Mouse (Mus musculus): ENCODE measurements around the gene Sema6d. TPM values are rescaled to one million over a fixed set of nuclear protein-coding genes. Genes with fewer than 3 reads are reported as not detected.
A peak's percentile ranks its signal among the peaks of the same experiment; 100 is the strongest.

Sema6d gene
- total RNA-seq, 2 experiments from 2014 or later: 5.7 to 10.4 TPM

GRCm38 (mm10) chr2:124612727-124613510 is 523.1 kb downstream of the Sema6d start:
- H3K4me3 ChIP-seq: peak overlapping the region; percentile 96
- intact Hi-C loops (cut with DNase I): loop anchor here (5.0 kb wide), 2 partner anchors 44 to 159 kb away; no protein-coding TSS in a partner anchor
- DNase-seq: no peak
- peak overlapping the region; percentile 98 for H3K27ac ChIP-seq
- no peak for TF ChIP-seq CTCF (IDR thresholded peaks at IDR 0.05)

DNA sequence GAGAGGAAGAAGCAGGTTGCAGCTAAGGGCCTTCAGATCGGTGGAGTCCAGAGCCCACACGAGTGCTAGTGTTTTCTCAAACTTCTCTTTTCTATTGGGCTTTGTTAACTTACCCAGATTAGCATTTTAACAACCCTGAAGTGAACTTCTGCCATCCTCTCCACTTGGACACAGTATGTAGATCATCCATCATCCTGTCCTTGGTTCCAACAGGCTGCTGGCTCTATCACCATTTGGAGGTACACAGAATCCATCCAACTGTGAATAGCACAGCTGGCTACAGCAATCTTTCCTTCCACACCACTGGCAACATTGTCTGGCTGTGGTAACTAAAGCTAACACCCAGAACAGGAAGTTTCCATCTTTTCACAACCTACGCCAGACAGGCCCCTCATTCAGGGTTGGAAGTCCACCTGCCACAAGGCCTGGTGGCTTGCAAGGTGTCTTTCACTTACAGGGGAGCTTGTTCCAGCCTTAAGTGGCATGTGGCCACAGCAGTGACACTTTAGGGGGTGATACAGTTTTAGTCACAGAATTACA is 524.0 kb downstream of the Sema6d start:
- DNase-seq: no peak
- Histone ChIP-seq H3K27ac (peak overlapping the region; percentile 98), H3K4me3 (peak overlapping the region; percentile 96)
- intact Hi-C loops (cut with DNase I): loop anchor here (5.0 kb wide), 2 partner anchors 44 to 159 kb away; no protein-coding TSS in a partner anchor
- no peak for TF ChIP-seq CTCF (IDR thresholded peaks at IDR 0.05)

- intact Hi-C loops (cut with DNase I): no loop called here
Observed at GRCm38 (mm10) chr2:124616746-124617145, 527.0 kb downstream of the Sema6d start.

DNA sequence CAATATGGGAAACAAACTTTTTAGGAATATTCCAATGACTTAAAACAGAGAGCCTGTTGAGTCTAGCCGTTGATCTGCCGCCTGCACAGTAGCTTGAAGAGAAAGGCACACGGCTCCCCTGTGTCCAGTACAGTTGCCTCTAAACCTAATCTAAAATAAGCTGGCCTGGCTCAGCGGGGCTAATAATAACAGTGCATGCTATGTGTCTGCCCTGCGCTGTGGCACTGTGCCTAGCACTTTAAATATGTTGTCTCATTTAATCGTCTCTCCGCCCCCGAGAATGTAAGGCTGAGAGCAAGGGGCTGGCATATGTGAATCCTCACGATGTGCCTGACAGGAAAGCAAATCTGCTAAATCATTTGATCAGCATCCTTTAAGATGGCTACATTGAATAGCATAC is 527.7 kb downstream of the Sema6d start:
- DNase-seq: peak; percentile 67
- no peak for TF ChIP-seq CTCF (IDR thresholded peaks at IDR 0.05)
- intact Hi-C loops (cut with DNase I): no loop called here
- peak overlapping the region; percentile 84 for H3K27ac ChIP-seq
- peak overlapping the region; percentile 56 for H3K4me3 ChIP-seq

More at GRCm38 (mm10) chr2:124616746-124617145, 527.0 kb downstream of the Sema6d start:
- no peak for TF ChIP-seq CTCF (IDR thresholded peaks at IDR 0.05)
- no peak for DNase-seq
- peak overlapping the region; percentile 84 for H3K27ac ChIP-seq
- H3K4me3 ChIP-seq: peak overlapping the region; percentile 56

GRCm38 (mm10) chr2:124618091-124618490 is 528.3 kb downstream of the Sema6d start:
- intact Hi-C loops (cut with DNase I): no loop called here

GRCm38 (mm10) chr2:124618526-124619219 is 528.9 kb downstream of the Sema6d start:
- intact Hi-C loops (cut with DNase I): no loop called here
- DNase-seq: no peak
- Histone ChIP-seq H3K27ac (peak overlapping the region; percentile 84), H3K4me3 (no peak overlapping the region)
- TF ChIP-seq CTCF (IDR thresholded peaks at IDR 0.05): no peak

More at GRCm38 (mm10) chr2:124618091-124618490, 528.3 kb downstream of the Sema6d start:
- DNase-seq: peak; percentile 39
- TF ChIP-seq CTCF (IDR thresholded peaks at IDR 0.05): no peak
- peak overlapping the region; percentile 84 for H3K27ac ChIP-seq
- H3K4me3 ChIP-seq: peak overlapping the region; percentile 56

- H3K4me3 ChIP-seq: no peak overlapping the region
- peak overlapping the region; percentile 50; the same call in 1 of the 2 replicates for H3K27ac ChIP-seq
- intact Hi-C loops (cut with DNase I): no loop called here
- DNase-seq: no peak
- no peak for TF ChIP-seq CTCF (IDR thresholded peaks at IDR 0.05)
Observed at GRCm38 (mm10) chr2:124620470-124620869, 530.7 kb downstream of the Sema6d start.

- intact Hi-C loops (cut with DNase I): no loop called here
- H3K4me3 ChIP-seq: no peak overlapping the region
- no peak for DNase-seq
- no peak overlapping the region for H3K27ac ChIP-seq
- TF ChIP-seq CTCF (IDR thresholded peaks at IDR 0.05): no peak
Observed at GRCm38 (mm10) chr2:124621972-124622621, 532.3 kb downstream of the Sema6d start.

DNA sequence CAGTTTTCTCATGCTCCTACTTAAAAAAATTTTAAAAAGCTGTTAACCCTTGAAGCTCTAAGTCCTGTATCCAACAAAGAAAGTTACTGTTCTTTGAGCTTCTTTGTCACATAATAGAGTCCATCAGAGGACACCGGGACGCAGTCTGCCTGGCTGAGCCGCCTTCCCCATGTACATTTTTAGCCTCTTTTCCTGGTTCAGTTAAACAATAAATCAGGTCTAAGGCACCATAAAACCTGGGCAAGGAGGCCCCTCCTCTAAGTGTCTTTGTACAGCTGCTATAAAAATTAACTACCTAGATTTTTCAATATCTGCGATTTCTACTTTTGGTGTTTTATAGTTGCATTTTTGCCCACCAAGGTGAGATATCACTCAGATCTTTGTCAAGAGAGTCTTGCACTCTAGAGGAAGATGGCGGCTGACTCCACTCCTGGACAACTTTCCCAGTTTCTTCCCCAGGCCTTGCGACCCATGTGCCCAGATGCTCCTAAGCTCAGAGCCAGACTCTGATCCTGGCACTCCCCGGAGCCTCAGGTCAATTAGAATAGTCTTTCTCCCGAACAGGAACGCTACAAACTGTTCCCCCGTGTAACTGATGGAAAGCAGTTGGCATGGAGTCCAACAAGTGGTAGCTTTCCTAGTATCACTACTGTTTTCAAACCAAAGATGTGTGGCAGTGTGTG is 534.6 kb downstream of the Sema6d start:
- intact Hi-C loops (cut with DNase I): no loop called here

GRCm38 (mm10) chr2:124626425-124626824 is 536.7 kb downstream of the Sema6d start:
- Histone ChIP-seq H3K4me3 (no peak overlapping the region), H3K27ac (no peak overlapping the region)
- TF ChIP-seq CTCF (IDR thresholded peaks at IDR 0.05): no peak
- no peak for DNase-seq
- intact Hi-C loops (cut with DNase I): no loop called here

More for the DNA sequence above, 534.6 kb downstream of the Sema6d start:
- DNase-seq: no peak
- TF ChIP-seq CTCF (IDR thresholded peaks at IDR 0.05): no peak
- Histone ChIP-seq H3K4me3 (no peak overlapping the region), H3K27ac (no peak overlapping the region)

GRCm38 (mm10) chr2:124627664-124628063 is 537.9 kb downstream of the Sema6d start:
- intact Hi-C loops (cut with DNase I): no loop called here
- DNase-seq: no peak
- Histone ChIP-seq H3K27ac (no peak overlapping the region), H3K4me3 (no peak overlapping the region)
- no peak for TF ChIP-seq CTCF (IDR thresholded peaks at IDR 0.05)

DNA sequence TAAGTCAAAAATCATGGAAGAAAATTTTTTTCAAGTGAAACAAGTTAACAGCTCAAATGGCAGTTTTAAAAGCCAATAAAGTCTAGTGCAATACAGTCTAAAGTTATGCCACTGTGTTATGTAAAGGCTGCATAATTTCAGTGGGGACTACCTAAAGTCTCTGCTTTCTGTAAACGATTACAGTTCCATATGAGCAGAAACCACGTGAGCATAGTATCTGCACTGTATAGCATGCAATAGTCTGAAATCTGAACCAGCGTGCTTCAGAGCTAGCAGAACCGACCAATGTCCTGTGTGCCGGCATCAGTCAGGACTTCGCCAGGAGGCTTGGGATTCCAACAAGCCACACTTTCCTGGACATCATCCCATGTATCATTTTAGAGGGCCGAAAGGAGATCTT is 538.9 kb downstream of the Sema6d start:
- no peak for DNase-seq
- intact Hi-C loops (cut with DNase I): no loop called here

More for the DNA sequence above, 538.9 kb downstream of the Sema6d start:
- H3K4me3 ChIP-seq: no peak overlapping the region
- TF ChIP-seq CTCF (IDR thresholded peaks at IDR 0.05): no peak
- peak overlapping the region; percentile 56 for H3K27ac ChIP-seq
